Mouse (Mus musculus): ENCODE results near the gene Brix1. TPM values are rescaled to one million over a fixed set of nuclear protein-coding genes. Genes with fewer than 3 reads are reported as not detected.

Gene Brix1
- polyA plus RNA-seq, 1 experiment from 2014 or later = 45.0 TPM

- 86% methylated on average over 5 of the region's 5 CpGs for WGBS
- Histone ChIP-seq H3K27me3 (no peaks in the 10 kb centered on the region), H3K9me3 (no peaks in the 10 kb centered on the region), H3K36me3 (peaks cover 16% of the 10 kb centered on the region; the same call in 1 of the 2 replicates), H3K4me2 (no peak overlapping the region), H3K4me3 (no peak overlapping the region), H3K27ac (replicated peaks) (no peak overlapping the region), H3K9ac (no peak overlapping the region), H3K4me1 (replicated peaks) (peaks cover 16% of the 10 kb centered on the region)
- ATAC-seq (ENCODE audit: low FRiP score, low read depth) = no peak
Measured at GRCm38 (mm10) chr15:10490101-10490500, 4.4 kb upstream of the Brix1 start.

GRCm38 (mm10) chr15:10487246-10487645, 1.5 kb upstream of the Brix1 start:
- Histone ChIP-seq H3K9ac (0 out of 2 replicates have a peak overlapping the region, but pooled peaks have one; percentile 71), H3K27me3 (no peaks in the 10 kb centered on the region), H3K27ac (replicated peaks) (no peak overlapping the region), H3K9me3 (no peaks in the 10 kb centered on the region), H3K36me3 (0 out of 2 replicates have a peak, but pooled peaks cover 12% of the 10 kb centered on the region), H3K4me3 (peak overlapping the region; percentile 61), H3K4me2 (peak overlapping the region; percentile 76), H3K4me1 (replicated peaks) (peaks cover 27% of the 10 kb centered on the region)
- WGBS = 72% methylated on average over 2 of the region's 2 CpGs
- no peak for ATAC-seq (ENCODE audit: low FRiP score, low read depth)

GRCm38 (mm10) chr15:10486365-10486839, 655 bp upstream of the Brix1 start:
- peak; percentile 65 for ATAC-seq (ENCODE audit: low FRiP score, low read depth)
- Histone ChIP-seq H3K4me3 (peak overlapping the region; percentile 61), H3K27ac (replicated peaks) (peak overlapping the region; percentile 82), H3K9me3 (no peaks in the 10 kb centered on the region), H3K27me3 (no peaks in the 10 kb centered on the region), H3K4me1 (replicated peaks) (peaks cover 27% of the 10 kb centered on the region), H3K4me2 (peak overlapping the region; percentile 76), H3K9ac (peak overlapping the region; percentile 71), H3K36me3 (0 out of 2 replicates have a peak, but pooled peaks cover 12% of the 10 kb centered on the region)
- WGBS = under 1% methylated on average over 18 of the region's 18 CpGs

DNA sequence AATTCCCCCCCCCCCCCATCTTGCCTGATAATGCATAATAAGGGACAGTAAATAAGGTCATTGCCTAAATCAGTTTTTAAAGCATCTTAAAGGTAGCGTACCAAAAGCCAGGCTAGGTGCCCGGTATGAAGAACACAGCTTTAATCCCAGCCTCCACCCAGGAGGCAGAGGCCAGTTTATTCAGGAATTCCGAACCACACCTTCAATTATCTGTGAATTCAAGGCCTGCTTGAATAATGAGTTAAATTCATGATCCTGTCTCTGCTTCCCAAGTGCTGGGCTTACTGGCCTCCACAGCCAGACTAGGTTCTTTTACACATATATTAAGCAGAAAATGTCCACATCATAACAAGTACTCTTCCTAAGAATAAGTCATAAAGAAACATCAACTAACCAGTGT, 14.8 kb downstream of the Brix1 start:
- Histone ChIP-seq H3K9me3 (no peaks in the 10 kb centered on the region), H3K27ac (replicated peaks) (peak overlapping the region; percentile 63; the same call in 1 of the 2 replicates), H3K4me2 (peak overlapping the region; percentile 73), H3K36me3 (peaks cover 10% of the 10 kb centered on the region), H3K4me1 (replicated peaks) (peaks cover 16% of the 10 kb centered on the region), H3K4me3 (peak overlapping the region; percentile 94), H3K9ac (peak overlapping the region; percentile 81), H3K27me3 (no peaks in the 10 kb centered on the region)
- 17% methylated on average over 3 of the region's 3 CpGs for WGBS
- no peak; the same call in 1 of the 2 replicates for ATAC-seq (ENCODE audit: low FRiP score, low read depth)

- no peaks in the 10 kb centered on the region for H3K27me3 ChIP-seq
- H3K4me2 ChIP-seq = peak within 1 kb of the TSS; percentile 73
- H3K27ac ChIP-seq (replicated peaks) = peak within 1 kb of the TSS; percentile 89
- ATAC-seq (ENCODE audit: low FRiP score, low read depth) = peak; percentile 96
- H3K36me3 ChIP-seq = peaks cover 3% of the 10 kb centered on the region; the same call in 1 of the 2 replicates
- WGBS = under 1% methylated on average over 73 of the region's 87 CpGs
- peak within 1 kb of the TSS; percentile 81 for H3K9ac ChIP-seq
- H3K4me1 ChIP-seq (replicated peaks) = peaks cover 16% of the 10 kb centered on the region
- H3K9me3 ChIP-seq = no peaks in the 10 kb centered on the region
- peak within 1 kb of the TSS; percentile 94 for H3K4me3 ChIP-seq
Measured at GRCm38 (mm10) chr15:10470151-10470831, 15.5 kb downstream of the Brix1 start, which contains the start of gene Dnajc21. Gene Dnajc21, minus strand, starts transcription at chr15:10470516.

DNA sequence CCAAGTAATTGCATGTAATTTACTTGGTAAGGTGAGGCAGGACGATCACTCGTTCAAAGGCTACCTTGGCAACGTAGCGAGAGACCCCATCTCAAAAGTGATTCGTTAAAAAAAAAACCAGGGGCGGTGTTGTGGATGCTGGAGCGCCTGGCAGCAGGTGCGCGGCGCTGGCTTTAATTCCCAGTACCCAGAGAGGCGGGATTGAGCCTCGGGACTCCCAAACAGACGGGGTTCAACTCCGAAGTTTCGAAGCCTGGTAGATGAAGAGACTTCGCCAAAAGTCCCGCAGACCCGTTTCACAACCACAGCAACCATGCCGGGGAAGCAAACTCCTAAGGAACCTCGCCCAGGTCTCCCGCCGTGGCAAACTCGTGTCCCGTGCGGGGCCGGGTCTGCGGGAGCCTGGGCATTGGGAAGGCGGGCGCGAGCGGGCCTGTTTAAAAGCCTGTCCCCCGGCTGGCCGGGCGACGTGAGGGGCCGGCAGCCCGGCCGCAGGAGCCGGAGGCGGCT, 16.1 kb downstream of the Brix1 start:
- H3K4me3 ChIP-seq = peak overlapping the region; percentile 94
- H3K27me3 ChIP-seq = no peaks in the 10 kb centered on the region
- ATAC-seq (ENCODE audit: low FRiP score, low read depth) = no peak
- H3K27ac ChIP-seq (replicated peaks) = peak overlapping the region; percentile 89
- WGBS = under 1% methylated on average over 40 of the region's 40 CpGs
- peak overlapping the region; percentile 73 for H3K4me2 ChIP-seq
- no peaks in the 10 kb centered on the region for H3K9me3 ChIP-seq
- peak overlapping the region; percentile 81 for H3K9ac ChIP-seq
- no peaks in the 10 kb centered on the region for H3K36me3 ChIP-seq
- peaks cover 16% of the 10 kb centered on the region for H3K4me1 ChIP-seq (replicated peaks)

- peak overlapping the region; percentile 94; the same call in 1 of the 2 replicates for H3K4me3 ChIP-seq
Measured at GRCm38 (mm10) chr15:10468761-10469160, 17.0 kb downstream of the Brix1 start.

DNA sequence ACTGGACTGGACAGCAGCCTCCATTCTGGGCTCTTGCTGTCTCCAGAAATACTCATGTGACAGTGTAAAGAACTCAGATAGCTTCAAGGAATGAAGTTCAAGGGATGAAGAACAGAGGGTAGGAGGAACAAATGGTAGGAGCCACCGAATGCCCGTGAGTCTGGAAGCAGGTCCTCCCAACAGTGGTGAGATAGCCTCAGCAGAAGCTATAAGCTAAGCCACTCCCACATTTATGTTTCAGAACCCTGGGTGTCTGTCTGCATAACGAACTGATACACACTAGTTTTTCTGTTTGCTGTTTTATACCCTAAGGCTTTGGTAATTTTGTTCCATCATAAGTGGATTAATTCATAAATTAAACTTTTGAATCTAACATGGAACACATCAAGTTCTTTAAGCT, 21.1 kb downstream of the Brix1 start:
- peaks cover 12% of the 10 kb centered on the region for H3K4me1 ChIP-seq (replicated peaks)
- no peak overlapping the region for H3K4me3 ChIP-seq
- no peak for ATAC-seq (ENCODE audit: low FRiP score, low read depth)
- H3K27ac ChIP-seq (replicated peaks) = no peak overlapping the region
- no peak overlapping the region for H3K9ac ChIP-seq
- H3K27me3 ChIP-seq = no peaks in the 10 kb centered on the region
- WGBS = 97% methylated on average over 3 of the region's 3 CpGs
- peaks cover 26% of the 10 kb centered on the region for H3K36me3 ChIP-seq
- no peaks in the 10 kb centered on the region for H3K9me3 ChIP-seq
- H3K4me2 ChIP-seq = no peak overlapping the region

More at GRCm38 (mm10) chr15:10468761-10469160, 17.0 kb downstream of the Brix1 start:
- Histone ChIP-seq H3K4me1 (replicated peaks) (peaks cover 16% of the 10 kb centered on the region), H3K4me2 (peak overlapping the region; percentile 73), H3K9me3 (no peaks in the 10 kb centered on the region), H3K9ac (no peak overlapping the region), H3K36me3 (no peaks in the 10 kb centered on the region), H3K27me3 (no peaks in the 10 kb centered on the region), H3K27ac (replicated peaks) (no peak overlapping the region)
- 89% methylated on average over 3 of the region's 3 CpGs for WGBS
- no peak for ATAC-seq (ENCODE audit: low FRiP score, low read depth)

GRCm38 (mm10) chr15:10463555-10463954, 22.2 kb downstream of the Brix1 start:
- H3K27me3 ChIP-seq = no peaks in the 10 kb centered on the region
- H3K9me3 ChIP-seq = no peaks in the 10 kb centered on the region
- ATAC-seq (ENCODE audit: low FRiP score, low read depth) = no peak
- H3K4me2 ChIP-seq = no peak overlapping the region
- WGBS = 91% methylated on average over 5 of the region's 5 CpGs
- H3K4me3 ChIP-seq = no peak overlapping the region
- peaks cover 30% of the 10 kb centered on the region for H3K36me3 ChIP-seq
- H3K4me1 ChIP-seq (replicated peaks) = peaks cover 1% of the 10 kb centered on the region
- no peak overlapping the region for H3K27ac ChIP-seq (replicated peaks)
- H3K9ac ChIP-seq = no peak overlapping the region

GRCm38 (mm10) chr15:10460986-10461385, 24.8 kb downstream of the Brix1 start:
- 93% methylated on average over 12 of the region's 12 CpGs for WGBS
- no peak for ATAC-seq (ENCODE audit: low FRiP score, low read depth)
- Histone ChIP-seq H3K27ac (replicated peaks) (no peak overlapping the region), H3K4me1 (replicated peaks) (no peaks in the 10 kb centered on the region), H3K9me3 (no peaks in the 10 kb centered on the region), H3K9ac (no peak overlapping the region), H3K36me3 (peaks cover 50% of the 10 kb centered on the region), H3K4me3 (no peak overlapping the region), H3K4me2 (no peak overlapping the region), H3K27me3 (no peaks in the 10 kb centered on the region)

DNA sequence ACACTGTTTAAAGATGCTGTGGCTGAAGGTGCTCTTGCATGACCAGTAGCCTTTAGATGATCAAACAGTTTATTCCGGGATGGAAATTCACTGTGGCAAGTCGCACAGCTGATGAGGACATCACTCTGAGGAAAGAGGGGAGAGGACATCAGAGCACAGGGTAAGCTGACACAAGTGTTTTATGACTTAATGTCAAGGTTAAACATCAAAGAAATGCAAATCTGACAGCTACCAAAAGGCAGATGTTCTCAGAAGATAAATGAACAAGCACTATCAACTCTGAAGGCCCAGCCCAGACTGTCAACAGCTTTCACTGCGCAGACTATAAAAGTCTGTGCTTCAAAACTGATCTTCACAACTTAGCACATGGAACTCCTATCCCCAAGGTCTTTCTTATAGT, 38.6 kb downstream of the Brix1 start:
- WGBS = 94% methylated on average over 3 of the region's 3 CpGs
- H3K4me3 ChIP-seq = no peak overlapping the region
- peaks cover 29% of the 10 kb centered on the region for H3K36me3 ChIP-seq

GRCm38 (mm10) chr15:10442275-10442674, 43.5 kb downstream of the Brix1 start:
- no peaks in the 10 kb centered on the region for H3K9me3 ChIP-seq
- no peaks in the 10 kb centered on the region for H3K27me3 ChIP-seq
- H3K4me1 ChIP-seq (replicated peaks) = no peaks in the 10 kb centered on the region
- 77% methylated on average over 1 of the region's 1 CpGs for WGBS
- no peak overlapping the region for H3K27ac ChIP-seq (replicated peaks)
- H3K4me2 ChIP-seq = no peak overlapping the region
- no peak overlapping the region for H3K4me3 ChIP-seq
- H3K9ac ChIP-seq = no peak overlapping the region
- ATAC-seq (ENCODE audit: low FRiP score, low read depth) = no peak
- H3K36me3 ChIP-seq = peaks cover 19% of the 10 kb centered on the region

More for the DNA sequence above, 38.6 kb downstream of the Brix1 start:
- Histone ChIP-seq H3K4me1 (replicated peaks) (no peaks in the 10 kb centered on the region), H3K27me3 (no peaks in the 10 kb centered on the region), H3K9ac (no peak overlapping the region), H3K4me2 (no peak overlapping the region), H3K27ac (replicated peaks) (no peak overlapping the region), H3K9me3 (no peaks in the 10 kb centered on the region)
- no peak for ATAC-seq (ENCODE audit: low FRiP score, low read depth)

All from hindbrain, embryonic 15.5 days (tissue).